Mouse (Mus musculus) ES-E14 (cell line): ENCODE measurements around the gene Klhl9. TPM values are rescaled to one million over a fixed set of nuclear protein-coding genes. Genes with fewer than 3 reads are reported as not detected.

Experiments used
- DNase-seq: peaks from one replicate; pipeline ENCODE4 v3.0.0-alpha.2; 2013; ENCODE audit warnings: low read depth, low spot score
- H3K27ac ChIP-seq: 2 replicates; pipeline ENCODE4 v1.5.1; 2012; ENCODE audit warnings: low read depth, mild to moderate bottlenecking, low read length, moderate library complexity, mixed read lengths; ENCODE audit not compliant: poor library complexity, insufficient read depth, severe bottlenecking
- H3K36me3 ChIP-seq: 2 replicates; pipeline ENCODE4 v1.6.1; 2012; ENCODE audit warnings: mild to moderate bottlenecking, low read length, moderate library complexity, mixed read lengths; ENCODE audit not compliant: control insufficient read depth, poor library complexity, insufficient read depth, severe bottlenecking
- H3K4me1 ChIP-seq, 2 experiments: fragments of 150-350 bp in 1 of 2; sonication (generic) in 1 of 2; 2 replicates each; pipeline ENCODE4 v1.6.1; 2012; ENCODE audit warnings: low read length in 2 of 2, mild to moderate bottlenecking in 1 of 2, mixed read lengths in 1 of 2; ENCODE audit not compliant: control insufficient read depth in 2 of 2, insufficient read depth in 2 of 2, poor library complexity in 1 of 2
- H3K4me3 ChIP-seq, 2 experiments: fragments of 150-350 bp in 1 of 2; sonication (generic) in 1 of 2; 2 replicates each; pipeline ENCODE4 v1.5.1; 2012; ENCODE audit warnings: low read length in 2 of 2, low read depth in 1 of 2, mild to moderate bottlenecking in 1 of 2, mixed read lengths in 1 of 2; ENCODE audit not compliant: insufficient read depth in 1 of 2, poor library complexity in 1 of 2, severe bottlenecking in 1 of 2
- H3K9ac ChIP-seq: 2 replicates; pipeline ENCODE4 v1.6.1; 2012; ENCODE audit warnings: low read depth, mild to moderate bottlenecking, low read length, mixed read lengths; ENCODE audit not compliant: poor library complexity, insufficient read depth, severe bottlenecking
- H3K9me3 ChIP-seq: fragments of 150-350 bp; sonication (generic); 2 replicates; pipeline ENCODE4 v1.6.1; 2012; ENCODE audit warnings: low read depth, mild to moderate bottlenecking, low read length; ENCODE audit not compliant: control insufficient read depth, insufficient read depth
- CHD2 ChIP-seq: IDR thresholded peaks from 2 replicates; pipeline ENCODE4 v1.6.1; 2014; ENCODE audit warnings: mild to moderate bottlenecking, low read depth, low read length, inconsistent platforms
- HCFC1 ChIP-seq: IDR thresholded peaks from 2 replicates; pipeline ENCODE4 v1.6.1; 2012; ENCODE audit warnings: low read length, inconsistent platforms, borderline replicate concordance; ENCODE audit not compliant: insufficient read depth
- MAFK ChIP-seq: IDR thresholded peaks from 2 replicates; pipeline ENCODE4 v1.6.1; 2014; ENCODE audit warnings: mild to moderate bottlenecking, low read depth, low read length, inconsistent platforms; ENCODE audit not compliant: insufficient read depth
- ZC3H11A ChIP-seq: IDR thresholded peaks from 2 replicates; pipeline ENCODE4 v1.6.1; 2012; ENCODE audit warnings: low read depth, mild to moderate bottlenecking, inconsistent platforms, low read length, borderline replicate concordance
- ZNF384 ChIP-seq: IDR thresholded peaks from 2 replicates; pipeline ENCODE4 v1.6.1; 2012; ENCODE audit warnings: low read depth, low read length, inconsistent platforms
- in situ Hi-C, 2 experiments: fragments of 600-800 bp; cut with MboI; formaldehyde crosslinking; loops; one replicate each; pipeline ENCODE4 v1.15.1; 2025; ENCODE audit warnings: low sequenced_read_pairs in 2 of 2, inconsistent platforms in 1 of 2; ENCODE audit not compliant: unreplicated experiment in 2 of 2
- total RNA-seq: library from RNA; depleted of rRNA; stranded (reverse); fragments of 300-350 nt; gene quantifications from 2 replicates; pipeline ENCODE4 v1.2.3, GENCODE M21; 2012

The Klhl9 gene
- total RNA-seq, 1 experiment = 31.5 TPM

- no peaks in the 10 kb centered on the region for H3K4me1 ChIP-seq
- no peak overlapping the region for H3K9ac ChIP-seq
- in situ Hi-C loops = no loop called here
- TF ChIP-seq MAFK (no peak), HCFC1 (no peak), ZNF384 (no peak)
- DNase-seq = no peak
- no peak overlapping the region for H3K4me3 ChIP-seq
- no peak overlapping the region for H3K27ac ChIP-seq
- H3K36me3 ChIP-seq = no peaks in the 10 kb centered on the region
- peaks cover 17% of the 10 kb centered on the region for H3K9me3 ChIP-seq
Measured at GRCm38 (mm10) chr4:88726727-88727126, 4.5 kb upstream of the Klhl9 start.

- Histone ChIP-seq H3K9ac (no peak overlapping the region), H3K36me3 (peaks cover 13% of the 10 kb centered on the region), H3K4me1 (no peaks in the 10 kb centered on the region), H3K27ac (no peak overlapping the region), H3K4me3 (no peak overlapping the region), H3K9me3 (peaks cover 13% of the 10 kb centered on the region)
- TF ChIP-seq CHD2 (no peak), HCFC1 (no peak), ZC3H11A (no peak), ZNF384 (no peak), MAFK (no peak)
- in situ Hi-C loops = no loop called here
- DNase-seq = no peak
Measured at GRCm38 (mm10) chr4:88723497-88724090, 1.3 kb upstream of the Klhl9 start.

- no peak overlapping the region for H3K9ac ChIP-seq
- DNase-seq = no peak
- no peak overlapping the region for H3K27ac ChIP-seq
- no peak overlapping the region for H3K4me3 ChIP-seq
- peaks cover 13% of the 10 kb centered on the region for H3K36me3 ChIP-seq
- TF ChIP-seq ZNF384 = no peak
- TF ChIP-seq CHD2 = no peak
- no peaks in the 10 kb centered on the region for H3K4me1 ChIP-seq
- peaks cover 5% of the 10 kb centered on the region; the same call in 1 of the 2 replicates for H3K9me3 ChIP-seq
- in situ Hi-C loops = no loop called here
Measured at GRCm38 (mm10) chr4:88718715-88719114, 3.5 kb downstream of the Klhl9 start.

DNA sequence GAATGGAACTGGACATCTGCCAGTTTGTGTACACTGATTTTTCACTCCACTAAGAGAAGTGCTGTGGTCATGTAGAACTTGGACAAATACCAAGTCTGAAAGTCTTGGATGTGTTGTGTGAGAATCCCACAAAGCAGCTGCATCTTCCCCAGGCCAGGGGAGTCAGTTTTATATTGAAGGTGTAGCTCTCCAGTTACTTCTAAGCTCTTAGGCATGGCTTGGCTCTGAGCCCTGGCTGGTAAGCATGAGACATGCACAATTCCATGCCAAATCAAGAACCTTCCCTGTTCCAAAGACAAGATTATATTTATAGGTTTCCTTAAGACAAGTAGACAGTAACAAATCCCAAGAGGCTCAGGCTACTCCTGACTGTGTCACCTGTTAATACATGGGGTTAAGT is 7.2 kb downstream of the Klhl9 start:
- no peak overlapping the region for H3K27ac ChIP-seq
- no peak overlapping the region for H3K4me3 ChIP-seq
- H3K9ac ChIP-seq = no peak overlapping the region
- TF ChIP-seq ZNF384 = no peak
- TF ChIP-seq ZC3H11A = no peak
- DNase-seq = no peak
- H3K9me3 ChIP-seq = no peaks in the 10 kb centered on the region
- H3K4me1 ChIP-seq = no peaks in the 10 kb centered on the region
- peaks cover 1% of the 10 kb centered on the region; the same call in 1 of the 2 replicates for H3K36me3 ChIP-seq
- in situ Hi-C loops = no loop called here

GRCm38 (mm10) chr4:88714281-88714680 is 8.0 kb downstream of the Klhl9 start:
- Histone ChIP-seq H3K4me1 (no peaks in the 10 kb centered on the region), H3K27ac (no peak overlapping the region), H3K9me3 (no peaks in the 10 kb centered on the region), H3K36me3 (no peaks in the 10 kb centered on the region; the same call in 1 of the 2 replicates), H3K4me3 (no peak overlapping the region), H3K9ac (no peak overlapping the region)
- no peak for DNase-seq
- in situ Hi-C loops = no loop called here
- TF ChIP-seq ZC3H11A (no peak), HCFC1 (no peak), CHD2 (no peak), ZNF384 (no peak), MAFK (no peak)
